Mouse (Mus musculus) hindbrain, embryonic 10.5 days (tissue): Measurements from ENCODE around the gene Gm28778. TPM values are rescaled to one million over a fixed set of nuclear protein-coding genes. Genes with fewer than 3 reads are reported as not detected.
"Not testable (repeated sequence)": the region's sequence is repeated elsewhere in the genome, so short reads cannot be mapped to it uniquely, and the experiment has no call there.

Experiments
- DNase-seq: peaks from one replicate; pipeline ENCODE4 v3.0.0-alpha.2; 2017; ENCODE audit warnings: low spot score
- H3K27ac ChIP-seq: fragments of 300-500 bp; sonication (generic); 2 replicates; pipeline ENCODE4 v1.5.1; 2016; ENCODE audit warnings: mild to moderate bottlenecking, moderate library complexity
- H3K27me3 ChIP-seq: fragments of 300-500 bp; sonication (generic); 2 replicates; pipeline ENCODE4 v1.6.1; 2016; ENCODE audit warnings: mild to moderate bottlenecking; ENCODE audit not compliant: poor library complexity, insufficient read depth, severe bottlenecking
- H3K36me3 ChIP-seq: fragments of 300-500 bp; sonication (generic); 2 replicates; pipeline ENCODE4 v1.6.1; 2016; ENCODE audit warnings: mild to moderate bottlenecking, moderate library complexity
- H3K4me1 ChIP-seq: fragments of 300-500 bp; sonication (generic); replicated peaks from 2 replicates; pipeline ENCODE4 v1.6.1; 2016; ENCODE audit warnings: mild to moderate bottlenecking
- H3K4me3 ChIP-seq: fragments of 300-500 bp; sonication (generic); 2 replicates; pipeline ENCODE4 v1.5.1; 2016; ENCODE audit warnings: mild to moderate bottlenecking, moderate library complexity
- H3K9me3 ChIP-seq: fragments of 300-500 bp; sonication (generic); 2 replicates; pipeline ENCODE4 v1.6.1; 2016; ENCODE audit warnings: mild to moderate bottlenecking, moderate library complexity
- WGBS: fragments of 180-500 bp; shearing (Covaris S2); methylation state at CpG from one replicate; pipeline ENCODE4 v1.1.7; 2016; 5-methylcytosine and 5-hydroxymethylcytosine counted together
- polyA plus RNA-seq: library from polyadenylated mRNA; unstranded; fragments of >200 nt; fragmentation: Nextera tagmentation; extraction: Ambion mirVana; gene quantifications from 2 replicates; pipeline ENCODE4 v1.2.1, GENCODE M21; 2016

Gene Gm28778
- 0.42 TPM in 1 of 2 replicates, not detected in the other for polyA plus RNA-seq

DNA sequence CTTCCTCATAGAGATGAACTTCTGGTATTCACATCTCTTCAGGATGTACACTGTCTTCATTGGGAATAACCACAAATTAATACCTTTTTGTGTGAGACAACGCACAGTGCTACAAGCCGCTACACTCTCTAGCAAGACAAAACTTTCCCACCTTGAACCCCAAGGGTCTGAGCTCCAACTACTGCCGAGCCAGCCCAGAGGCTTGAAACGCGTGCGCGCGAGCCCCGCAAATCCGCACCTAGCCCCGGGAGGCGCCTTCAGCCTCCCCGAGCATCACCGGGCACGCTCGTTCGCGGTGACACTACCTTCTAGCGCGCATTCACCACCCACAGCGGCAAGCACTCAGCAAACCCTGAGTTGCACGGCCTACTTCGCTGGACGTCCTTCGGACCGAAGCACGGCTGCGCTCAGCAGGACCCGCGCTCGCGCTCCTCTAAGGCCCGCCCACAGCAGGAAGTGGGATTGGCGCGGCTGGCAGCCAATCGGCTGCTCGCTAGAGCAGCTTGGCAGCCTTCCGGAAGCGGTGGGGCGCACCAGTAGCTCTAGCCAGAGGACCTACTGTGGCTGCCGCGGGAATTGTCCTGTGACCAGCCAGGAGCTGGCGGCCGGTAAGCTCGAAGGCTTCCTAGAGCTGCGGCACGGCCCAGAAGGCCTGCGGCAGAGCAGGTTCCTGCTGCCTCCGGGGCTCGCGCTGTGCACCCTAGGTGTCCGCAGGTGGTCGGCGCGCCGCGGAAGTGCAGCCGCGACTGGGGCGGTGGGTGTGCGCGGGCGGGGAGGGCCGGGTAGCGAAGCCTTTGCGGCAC is at the start of gene Gm28778, which contains the start of the genes Pms1 and Ormdl1:
TSS of gene Gm28778 (plus strand) at position 531 of the 803 bp plus-strand sequence.
TSS of gene Pms1 (minus strand) at position 438 of the 803 bp plus-strand sequence.
TSS of gene Ormdl1 (plus strand) at position 515 of the 803 bp plus-strand sequence.
- DNase-seq: peak; percentile 96
- peak within 1 kb of the TSS; percentile 85 for H3K4me3 ChIP-seq
- no peaks in the 10 kb centered on the region for H3K27me3 ChIP-seq
- H3K27ac ChIP-seq: peak within 1 kb of the TSS; percentile 97
- WGBS: under 1% methylated on average over 66 of the region's 66 CpGs
- peaks cover 15% of the 10 kb centered on the region for H3K4me1 ChIP-seq
- no peaks in the 10 kb centered on the region for H3K9me3 ChIP-seq
- H3K36me3 ChIP-seq: peaks cover 33% of the 10 kb centered on the region

DNA sequence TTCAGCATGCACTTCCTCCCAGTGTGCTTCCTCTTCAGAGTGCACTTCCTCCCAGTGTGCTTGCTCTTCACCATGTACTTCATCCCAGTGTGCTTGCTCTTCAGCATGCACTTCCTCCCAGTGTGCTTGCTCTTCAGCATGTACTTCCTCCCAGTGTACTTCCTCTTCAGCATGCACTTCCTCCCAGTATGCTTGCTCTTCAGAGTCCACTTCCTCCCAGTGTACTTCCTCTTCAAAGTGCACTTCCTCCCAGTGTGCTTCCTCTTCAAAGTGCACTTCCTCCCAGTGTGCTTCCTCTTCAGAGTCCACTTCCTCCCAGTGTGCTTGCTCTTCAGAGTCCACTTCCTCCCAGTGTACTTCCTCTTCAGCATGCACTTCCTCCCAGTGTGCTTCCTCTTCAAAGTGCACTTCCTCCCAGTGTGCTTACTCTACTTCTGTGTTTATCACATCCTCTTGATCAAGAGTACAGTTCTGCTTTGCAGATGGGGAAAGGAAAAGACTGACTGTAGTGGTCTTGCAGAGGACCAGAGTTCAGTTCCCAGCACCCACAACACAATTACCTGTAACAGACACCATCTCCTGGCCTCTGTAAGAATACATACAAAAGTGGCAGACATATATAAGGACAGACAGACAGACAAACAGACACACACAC is 31.8 kb upstream of the Gm28778 start:
- not testable (repeated sequence) for DNase-seq, H3K4me1 ChIP-seq, H3K27ac ChIP-seq, H3K4me3 ChIP-seq, H3K9me3 ChIP-seq, H3K27me3 ChIP-seq
- H3K36me3 ChIP-seq: peaks cover 28% of the 10 kb centered on the region

DNA sequence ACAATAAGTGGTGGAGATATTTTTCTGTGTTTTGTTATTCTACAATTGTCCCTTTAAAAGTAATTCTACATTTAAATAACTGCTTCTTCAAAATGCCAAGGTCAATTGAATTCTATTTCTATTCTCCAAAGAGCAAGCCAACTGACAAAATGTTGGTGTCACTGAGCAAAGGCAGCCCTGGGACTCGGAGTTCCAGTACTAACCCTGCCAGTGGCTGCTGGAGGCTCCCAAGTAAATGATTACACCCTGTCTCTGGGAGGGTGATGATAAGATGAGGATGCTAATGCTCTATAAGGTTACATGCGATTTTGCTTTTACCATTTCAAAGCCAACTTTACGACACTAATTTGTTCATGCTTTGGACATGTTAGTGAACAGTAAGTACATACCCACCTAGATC is 27.0 kb upstream of the Gm28778 start:
- no peaks in the 10 kb centered on the region for H3K27me3 ChIP-seq
- H3K27ac ChIP-seq: no peak overlapping the region
- no peak for DNase-seq
- H3K36me3 ChIP-seq: peaks cover 27% of the 10 kb centered on the region
- H3K4me3 ChIP-seq: no peak overlapping the region
- no peaks in the 10 kb centered on the region for H3K9me3 ChIP-seq
- H3K4me1 ChIP-seq: no peaks in the 10 kb centered on the region
- 94% methylated on average over 3 of the region's 3 CpGs for WGBS

DNA sequence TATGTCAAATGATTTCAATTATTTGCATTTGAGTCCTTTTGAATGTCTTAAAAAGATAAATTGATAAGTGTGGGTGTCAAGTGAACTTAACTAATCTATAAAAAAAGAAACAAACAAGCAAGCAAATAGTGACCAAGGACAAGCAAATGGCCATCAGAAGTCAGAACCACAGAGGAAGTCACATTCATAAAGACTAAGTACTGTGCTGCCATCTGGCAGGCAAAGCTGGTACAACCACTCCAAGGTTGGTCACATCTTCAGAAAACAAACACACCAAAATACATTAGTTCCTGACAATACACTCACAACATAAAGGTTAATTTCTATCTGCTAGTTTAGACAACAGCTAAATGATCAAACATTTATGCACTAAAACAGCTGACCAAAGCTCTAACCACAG is 24.3 kb upstream of the Gm28778 start:
- H3K4me1 ChIP-seq: no peaks in the 10 kb centered on the region
- DNase-seq: peak; percentile 17

GRCm38 (mm10) chr1:53291197-53291596 is 5.7 kb upstream of the Gm28778 start:
- peaks cover 6% of the 10 kb centered on the region; the same call in 1 of the 2 replicates for H3K4me1 ChIP-seq
- no peak for DNase-seq
- H3K36me3 ChIP-seq: peaks cover 34% of the 10 kb centered on the region
- H3K27me3 ChIP-seq: no peaks in the 10 kb centered on the region
- H3K4me3 ChIP-seq: no peak overlapping the region
- peaks cover 3% of the 10 kb centered on the region; the same call in 1 of the 2 replicates for H3K9me3 ChIP-seq
- no peak overlapping the region for H3K27ac ChIP-seq
- WGBS: 86% methylated on average over 3 of the region's 3 CpGs

More for the DNA sequence above, 24.3 kb upstream of the Gm28778 start:
- Histone ChIP-seq H3K27me3 (no peaks in the 10 kb centered on the region), H3K9me3 (no peaks in the 10 kb centered on the region), H3K4me3 (no peak overlapping the region), H3K27ac (no peak overlapping the region), H3K36me3 (peaks cover 14% of the 10 kb centered on the region)

GRCm38 (mm10) chr1:53300506-53300905 is 3.6 kb downstream of the Gm28778 start:
- no peaks in the 10 kb centered on the region for H3K9me3 ChIP-seq
- H3K36me3 ChIP-seq: peaks cover 43% of the 10 kb centered on the region
- DNase-seq: no peak
- no peak overlapping the region for H3K27ac ChIP-seq
- no peaks in the 10 kb centered on the region for H3K27me3 ChIP-seq
- peaks cover 15% of the 10 kb centered on the region for H3K4me1 ChIP-seq
- H3K4me3 ChIP-seq: no peak overlapping the region
- 89% methylated on average over 4 of the region's 4 CpGs for WGBS

DNA sequence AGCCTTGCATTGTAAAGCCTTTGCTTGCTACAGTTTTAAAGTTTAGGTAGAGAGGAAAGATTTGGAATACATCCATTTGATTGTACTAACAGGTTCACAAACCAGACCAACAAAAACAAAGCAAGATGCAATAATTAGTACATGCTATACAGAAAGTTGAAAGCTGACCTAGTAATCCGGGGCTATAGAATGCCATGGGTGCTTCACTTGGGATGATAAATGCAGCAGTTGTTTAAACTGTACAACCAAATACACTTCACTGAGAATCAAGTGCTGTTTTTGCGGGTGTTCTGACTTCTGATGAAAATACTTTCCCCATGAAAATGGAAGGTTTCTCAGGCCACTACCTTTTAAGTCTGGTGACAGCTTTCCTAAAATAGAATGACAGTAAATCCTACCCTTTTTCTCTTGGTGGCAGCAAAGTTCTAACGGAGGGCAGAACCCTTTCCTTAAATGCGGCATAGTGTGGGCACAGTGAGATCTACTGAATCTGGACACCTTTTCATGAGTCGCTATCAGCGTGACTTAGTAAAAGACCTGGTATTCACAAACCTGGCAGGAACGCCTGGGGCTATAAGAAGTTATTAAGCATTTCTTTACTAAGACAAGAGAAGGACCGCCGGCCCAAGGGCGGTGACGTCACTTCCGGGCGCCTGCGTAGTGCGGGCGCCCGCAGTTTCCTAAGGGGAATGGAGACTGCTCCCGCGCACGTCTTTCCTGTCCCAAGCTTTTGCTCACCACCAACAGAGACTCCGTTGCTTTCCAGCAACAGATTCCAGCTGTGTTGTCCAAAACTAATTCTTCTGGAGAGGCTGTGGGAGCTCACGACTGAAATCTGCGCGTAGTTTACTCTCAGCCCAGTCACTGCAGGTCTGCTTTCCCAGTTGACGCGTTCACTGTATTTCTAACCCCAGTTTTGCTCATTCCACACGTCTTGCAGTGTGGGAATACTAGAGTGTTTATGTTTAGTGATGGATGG is 16.4 kb downstream of the Gm28778 start, which contains the start of gene Osgepl1:
TSS of gene Osgepl1 (plus strand) at position 636 of the 979 bp plus-strand sequence.
- peak; percentile 87 for DNase-seq
- H3K36me3 ChIP-seq: peaks cover 55% of the 10 kb centered on the region

GRCm38 (mm10) chr1:53321662-53322344 is 24.9 kb downstream of the Gm28778 start:
- 96% methylated on average over 4 of the region's 4 CpGs for WGBS
- DNase-seq: no peak
- peaks cover 76% of the 10 kb centered on the region for H3K36me3 ChIP-seq
- H3K27me3 ChIP-seq: no peaks in the 10 kb centered on the region
- H3K9me3 ChIP-seq: no peaks in the 10 kb centered on the region
- H3K27ac ChIP-seq: no peak overlapping the region
- H3K4me3 ChIP-seq: no peak overlapping the region
- no peaks in the 10 kb centered on the region for H3K4me1 ChIP-seq

More for the DNA sequence above, 16.4 kb downstream of the Gm28778 start, which contains the start of gene Osgepl1:
- H3K9me3 ChIP-seq: no peaks in the 10 kb centered on the region
- 3% methylated on average over 27 of the region's 27 CpGs for WGBS
- peak within 1 kb of the TSS; percentile 92 for H3K27ac ChIP-seq
- peak within 1 kb of the TSS; percentile 74 for H3K4me3 ChIP-seq
- H3K4me1 ChIP-seq: peaks cover 8% of the 10 kb centered on the region
- no peaks in the 10 kb centered on the region for H3K27me3 ChIP-seq

GRCm38 (mm10) chr1:53323254-53323653 is 26.3 kb downstream of the Gm28778 start:
- H3K9me3 ChIP-seq: no peaks in the 10 kb centered on the region
- no peak overlapping the region for H3K27ac ChIP-seq
- WGBS: 91% methylated on average over 5 of the region's 5 CpGs
- no peak overlapping the region for H3K4me3 ChIP-seq
- H3K4me1 ChIP-seq: no peaks in the 10 kb centered on the region
- DNase-seq: no peak
- H3K36me3 ChIP-seq: peaks cover 63% of the 10 kb centered on the region
- no peaks in the 10 kb centered on the region for H3K27me3 ChIP-seq

DNA sequence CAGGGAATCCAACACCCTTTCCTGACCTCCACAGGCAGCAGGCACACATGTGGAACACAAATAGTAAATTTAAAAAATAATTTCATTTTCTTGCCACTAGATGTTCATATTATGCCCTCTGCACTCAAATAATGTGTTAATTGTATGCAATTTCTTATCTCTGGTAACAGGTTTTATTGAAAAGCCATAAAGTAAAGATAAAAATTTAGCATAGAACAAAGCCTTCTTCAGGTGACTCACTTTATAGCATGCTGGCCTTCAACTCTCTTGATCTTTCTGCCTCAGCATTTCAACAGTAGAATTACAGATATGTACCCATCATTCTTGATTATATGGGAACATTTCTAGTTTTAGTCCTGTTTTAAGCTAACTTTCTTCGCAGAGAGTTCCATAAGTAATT is 27.4 kb downstream of the Gm28778 start:
- H3K4me3 ChIP-seq: no peak overlapping the region
- peaks cover 57% of the 10 kb centered on the region for H3K36me3 ChIP-seq
- no peak overlapping the region for H3K27ac ChIP-seq
- 89% methylated on average over 1 of the region's 1 CpGs for WGBS
- no peaks in the 10 kb centered on the region for H3K27me3 ChIP-seq
- no peaks in the 10 kb centered on the region for H3K9me3 ChIP-seq
- DNase-seq: no peak
- no peaks in the 10 kb centered on the region for H3K4me1 ChIP-seq

DNA sequence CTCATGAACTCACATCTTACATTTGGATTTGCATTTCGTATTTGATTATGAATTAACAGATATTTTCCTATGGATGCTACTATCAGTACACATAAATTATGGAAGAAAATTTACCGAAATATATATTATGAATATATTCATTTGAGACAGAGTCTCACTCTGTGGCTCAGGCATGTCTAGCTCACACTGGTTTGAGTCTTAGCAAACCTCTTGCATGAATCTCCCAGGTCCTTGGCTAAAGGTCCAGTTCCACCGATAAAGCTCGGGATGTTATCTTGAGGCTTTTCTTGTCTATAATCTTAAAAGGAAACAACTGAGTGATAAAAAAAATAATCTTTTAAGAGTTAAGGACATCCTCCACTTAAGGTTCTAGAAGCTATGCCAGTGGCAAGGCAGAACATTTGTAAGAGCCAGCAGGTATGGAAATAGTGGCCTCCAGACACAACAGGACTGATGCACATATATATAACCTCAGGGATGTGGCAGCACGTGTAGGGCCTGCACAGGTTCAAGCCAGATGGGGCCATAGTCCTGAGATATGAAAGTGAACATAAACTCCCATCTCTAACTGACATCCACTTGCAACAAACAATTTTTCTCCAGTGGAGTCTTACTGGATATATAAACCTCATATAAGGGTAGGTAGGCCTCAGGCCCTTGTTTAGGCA is 28.1 kb downstream of the Gm28778 start:
- WGBS: 95% methylated on average over 5 of the region's 5 CpGs

More for the DNA sequence above, 28.1 kb downstream of the Gm28778 start:
- Histone ChIP-seq H3K4me3 (no peak overlapping the region), H3K4me1 (no peaks in the 10 kb centered on the region), H3K36me3 (peaks cover 50% of the 10 kb centered on the region), H3K9me3 (no peaks in the 10 kb centered on the region), H3K27ac (no peak overlapping the region), H3K27me3 (no peaks in the 10 kb centered on the region)
- no peak for DNase-seq
